Mouse (Mus musculus) MEL (cell line): Measurements from ENCODE around the gene Gpam.

ENCODE experiments used
- CTCF ChIP-seq, 3 experiments: IDR thresholded peaks in 2 of 3; conservative IDR thresholded peaks in 1 of 3; 2 replicates each; pipeline ENCODE4 v1.5.1; 2011 to 2012; ENCODE audit warnings: low read length in 3 of 3, low read depth in 2 of 3, mild to moderate bottlenecking in 2 of 3, improper control_type of control experiment in 1 of 3, inconsistent platforms in 1 of 3, mixed read lengths in 1 of 3, moderate library complexity in 1 of 3; ENCODE audit not compliant: control insufficient read depth in 1 of 3, insufficient read depth in 1 of 3, poor library complexity in 1 of 3, severe bottlenecking in 1 of 3
- ELF1 ChIP-seq: IDR thresholded peaks from 2 replicates; pipeline ENCODE4 v1.6.1; 2014; ENCODE audit warnings: low read depth, mild to moderate bottlenecking, inconsistent platforms, low read length, improper control_type of control experiment, moderate library complexity
- ETS1 ChIP-seq: IDR thresholded peaks from 2 replicates; pipeline ENCODE4 v1.6.1; 2012; ENCODE audit warnings: low read depth, mild to moderate bottlenecking, inconsistent platforms, low read length, improper control_type of control experiment, moderate library complexity
- GATA1 ChIP-seq: IDR thresholded peaks from 2 replicates; pipeline ENCODE4 v1.6.1; 2011; ENCODE audit warnings: low read depth, low read length, improper control_type of control experiment
- JUND ChIP-seq: IDR thresholded peaks from 2 replicates; pipeline ENCODE4 v1.6.1; 2011; ENCODE audit warnings: low read depth, mild to moderate bottlenecking, improper control_type of control experiment, low read length
- MAFK ChIP-seq: IDR thresholded peaks from 2 replicates; pipeline ENCODE4 v1.6.1; 2011; ENCODE audit warnings: low read depth, mild to moderate bottlenecking, low read length, improper control_type of control experiment, borderline replicate concordance
- POLR2A ChIP-seq, 2 experiments: IDR thresholded peaks; 2 replicates each; pipeline ENCODE4 v1.6.1; 2011 to 2012; ENCODE audit warnings: low read length in 2 of 2, mild to moderate bottlenecking in 2 of 2, control low read depth in 1 of 2, improper control_type of control experiment in 1 of 2, low read depth in 1 of 2, moderate library complexity in 1 of 2; ENCODE audit not compliant: control insufficient read depth in 1 of 2, insufficient read depth in 1 of 2, poor library complexity in 1 of 2
- TCF12 ChIP-seq: IDR thresholded peaks from 2 replicates; pipeline ENCODE4 v1.6.1; 2014; ENCODE audit warnings: low read depth, mild to moderate bottlenecking, inconsistent platforms, low read length, improper control_type of control experiment, moderate library complexity
- UBTF ChIP-seq: IDR thresholded peaks from 2 replicates; pipeline ENCODE4 v1.6.1; 2012; ENCODE audit warnings: low read depth, mild to moderate bottlenecking, inconsistent platforms, low read length, improper control_type of control experiment, moderate library complexity, borderline replicate concordance; ENCODE audit not compliant: insufficient read depth

DNA sequence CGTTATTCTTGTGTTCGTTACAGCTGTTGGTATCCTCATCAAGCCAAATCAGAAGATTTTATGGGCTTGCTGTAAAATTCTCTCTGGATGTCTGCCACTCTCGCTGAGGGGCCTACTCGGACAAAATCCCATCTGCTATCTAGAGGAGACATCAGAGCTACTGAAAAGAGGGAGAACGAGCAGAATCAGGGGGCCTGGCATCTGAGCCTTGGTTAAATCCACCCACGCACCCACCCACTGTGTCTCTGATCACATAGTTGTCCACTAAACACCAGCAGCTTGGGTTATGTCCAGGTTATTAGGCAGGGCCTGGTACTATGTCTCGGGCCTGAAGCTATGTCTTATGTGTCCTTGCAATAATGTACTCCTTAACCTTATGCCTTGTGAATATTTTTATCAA is 89.6 kb downstream of the Gpam start:
- TF ChIP-seq ETS1, result no peak
- TF ChIP-seq CTCF (IDR thresholded peaks at IDR 0.05 in 2 of 3, conservative IDR thresholded peaks at IDR 0.05 in 1 of 3; ENCODE audit: control insufficient read depth in 1 of 3, insufficient read depth in 1 of 3, low read depth in 2 of 3, low read length in 3 of 3, poor library complexity in 1 of 3, severe bottlenecking in 1 of 3), result no peak
- TF ChIP-seq GATA1, result no peak
- TF ChIP-seq TCF12, result no peak
- TF ChIP-seq ELF1, result no peak
- TF ChIP-seq UBTF, result no peak
- no peak for TF ChIP-seq JUND
- TF ChIP-seq POLR2A (IDR thresholded peaks at IDR 0.05; ENCODE audit: control insufficient read depth in 1 of 2, insufficient read depth in 1 of 2, low read depth in 1 of 2, low read length in 2 of 2, poor library complexity in 1 of 2), result no peak
- TF ChIP-seq MAFK, result no peak
